Mouse (Mus musculus) spleen, adult 18-20 months (tissue): ENCODE measurements around the gene Nup37.

ENCODE experiments used
- DNase-seq, 2 experiments: peaks; one replicate each; pipeline ENCODE4 v3.0.0; 2022; ENCODE audit warnings: mixed read lengths in 2 of 2

Gene Nup37

GRCm38 (mm10) chr10:88146707-88147477, at the start of gene Nup37, which contains the start of gene Parpbp:
Nup37 (plus strand) TSS chr10:88146992.
Parpbp (minus strand) TSS chr10:88146941.
- DNase-seq = peak; percentile 74 to 85

GRCm38 (mm10) chr10:88106169-88106568, 40.6 kb upstream of the Nup37 start:
- no peak for DNase-seq

GRCm38 (mm10) chr10:88113290-88113689, 33.5 kb upstream of the Nup37 start:
- DNase-seq = no peak

- DNase-seq = no peak
Observed at GRCm38 (mm10) chr10:88119721-88120120, 27.1 kb upstream of the Nup37 start.

GRCm38 (mm10) chr10:88135630-88136029, 11.2 kb upstream of the Nup37 start:
- no peak for DNase-seq

GRCm38 (mm10) chr10:88146187-88146586, 605 bp upstream of the Nup37 start:
- no peak for DNase-seq

- no peak for DNase-seq
Observed at GRCm38 (mm10) chr10:88150381-88150780, 3.6 kb downstream of the Nup37 start.

- no peak for DNase-seq
Observed at GRCm38 (mm10) chr10:88151658-88152057, 4.9 kb downstream of the Nup37 start.

- no peak for DNase-seq
Observed at GRCm38 (mm10) chr10:88162096-88162495, 15.3 kb downstream of the Nup37 start.

- DNase-seq = no peak
Observed at GRCm38 (mm10) chr10:88162676-88163075, 15.9 kb downstream of the Nup37 start.

- peak in 1 of 2 experiments; percentile 8 for DNase-seq
Observed at GRCm38 (mm10) chr10:88166158-88166557, 19.4 kb downstream of the Nup37 start.

- no peak for DNase-seq
Observed at GRCm38 (mm10) chr10:88167438-88168077, 20.8 kb downstream of the Nup37 start.

GRCm38 (mm10) chr10:88200541-88200940, 53.7 kb downstream of the Nup37 start:
- no peak for DNase-seq

GRCm38 (mm10) chr10:88200951-88201638, 54.3 kb downstream of the Nup37 start, which contains the start of gene Washc3:
Washc3 (plus strand) TSS chr10:88201093.
- peak; percentile 75 to 90 for DNase-seq

- no peak for DNase-seq
Observed at GRCm38 (mm10) chr10:88201650-88202049, 54.9 kb downstream of the Nup37 start.

- DNase-seq = no peak
Observed at GRCm38 (mm10) chr10:88202581-88202980, 55.8 kb downstream of the Nup37 start.

GRCm38 (mm10) chr10:88203236-88203635, 56.4 kb downstream of the Nup37 start:
- no peak for DNase-seq

- DNase-seq = no peak
Observed at GRCm38 (mm10) chr10:88212644-88213043, 65.9 kb downstream of the Nup37 start.

GRCm38 (mm10) chr10:88214800-88215514, 68.2 kb downstream of the Nup37 start:
- no peak for DNase-seq

- no peak for DNase-seq
Observed at GRCm38 (mm10) chr10:88218161-88218560, 71.4 kb downstream of the Nup37 start.

GRCm38 (mm10) chr10:88221718-88222117, 74.9 kb downstream of the Nup37 start:
- DNase-seq = no peak

- no peak for DNase-seq
Observed at GRCm38 (mm10) chr10:88225421-88225820, 78.6 kb downstream of the Nup37 start.

GRCm38 (mm10) chr10:88227962-88228361, 81.2 kb downstream of the Nup37 start:
- DNase-seq = no peak
